Mouse (Mus musculus) layer of hippocampus, adult 2 months (tissue): ENCODE results near the gene Car3. TPM values are rescaled to one million over a fixed set of nuclear protein-coding genes. Genes with fewer than 3 reads are reported as not detected.

Source experiments
- DNase-seq, 2 experiments: peaks; one replicate each; pipeline ENCODE4 v3.0.0; 2022; ENCODE audit warnings: low spot score in 2 of 2
- H3K27ac ChIP-seq: fragments of 200-600 bp; 2 replicates; pipeline ENCODE4 v1.8.1; 2022
- H3K4me3 ChIP-seq: fragments of 200-600 bp; 2 replicates; pipeline ENCODE4 v1.8.1; 2022; ENCODE audit warnings: mild to moderate bottlenecking
- CTCF ChIP-seq: fragments of 200-600 bp; conservative IDR thresholded peaks from 2 replicates; pipeline ENCODE4 v1.8.1; 2022; ENCODE audit warnings: antibody characterized with exemption, mild to moderate bottlenecking, moderate library complexity
- total RNA-seq, 2 experiments: library from RNA; stranded (reverse); gene quantifications; 2 replicates each; pipeline ENCODE4 v1.2.3; 2021

The Car3 gene
- total RNA-seq, 2 experiments from 2014 or later = 0.20 TPM; not detected in 1

- DNase-seq = no peak
- Histone ChIP-seq H3K4me3 (no peak overlapping the region), H3K27ac (no peak overlapping the region)
- TF ChIP-seq CTCF = no peak
Observed at GRCm38 (mm10) chr3:14879293-14879692, 16.0 kb downstream of the Car3 start.

- TF ChIP-seq CTCF = no peak
- Histone ChIP-seq H3K4me3 (no peak overlapping the region), H3K27ac (no peak overlapping the region)
- no peak for DNase-seq
Observed at GRCm38 (mm10) chr3:14880277-14880676, 17.0 kb downstream of the Car3 start.

- no peak overlapping the region for H3K4me3 ChIP-seq
- no peak for TF ChIP-seq CTCF
- DNase-seq = no peak
- H3K27ac ChIP-seq = no peak overlapping the region
Observed at GRCm38 (mm10) chr3:14882005-14882404, 18.7 kb downstream of the Car3 start.

- H3K4me3 ChIP-seq = no peak overlapping the region
- no peak overlapping the region for H3K27ac ChIP-seq
- no peak for DNase-seq
- no peak for TF ChIP-seq CTCF
Observed at GRCm38 (mm10) chr3:14882756-14883155, 19.4 kb downstream of the Car3 start.

GRCm38 (mm10) chr3:14884826-14885225 lies 21.5 kb downstream of the Car3 start:
- DNase-seq = no peak
- Histone ChIP-seq H3K4me3 (no peak overlapping the region), H3K27ac (peak overlapping the region; percentile 98)
- TF ChIP-seq CTCF = no peak

- DNase-seq = peak; percentile 70 to 78
- TF ChIP-seq CTCF = peak; percentile 82
- H3K27ac ChIP-seq = peak within 1 kb of the TSS; percentile 98
- peak within 1 kb of the TSS; percentile 77 for H3K4me3 ChIP-seq
Observed at GRCm38 (mm10) chr3:14886102-14887098, 23.1 kb downstream of the Car3 start, which contains the start of gene Car2. Gene Car2, plus strand, starts transcription at chr3:14886273.

GRCm38 (mm10) chr3:14887134-14887666 lies 23.9 kb downstream of the Car3 start:
- TF ChIP-seq CTCF = peak; percentile 51
- Histone ChIP-seq H3K4me3 (peak overlapping the region; percentile 77), H3K27ac (peak overlapping the region; percentile 98)
- no peak for DNase-seq

GRCm38 (mm10) chr3:14887686-14888295 lies 24.5 kb downstream of the Car3 start:
- TF ChIP-seq CTCF = no peak
- Histone ChIP-seq H3K27ac (peak overlapping the region; percentile 98), H3K4me3 (peak overlapping the region; percentile 77)
- no peak for DNase-seq

- no peak for TF ChIP-seq CTCF
- Histone ChIP-seq H3K27ac (peak overlapping the region; percentile 98), H3K4me3 (peak overlapping the region; percentile 77)
- no peak for DNase-seq
Observed at GRCm38 (mm10) chr3:14888549-14888948, 25.2 kb downstream of the Car3 start.

- H3K27ac ChIP-seq = peak overlapping the region; percentile 98
- DNase-seq = no peak
- TF ChIP-seq CTCF = no peak
- H3K4me3 ChIP-seq = peak overlapping the region; percentile 77
Observed at GRCm38 (mm10) chr3:14889085-14889484, 25.8 kb downstream of the Car3 start.

GRCm38 (mm10) chr3:14889716-14890409 lies 26.6 kb downstream of the Car3 start:
- H3K27ac ChIP-seq = peak overlapping the region; percentile 98
- peak overlapping the region; percentile 77 for H3K4me3 ChIP-seq
- no peak for DNase-seq
- TF ChIP-seq CTCF = no peak

- no peak for DNase-seq
- TF ChIP-seq CTCF = no peak
- Histone ChIP-seq H3K4me3 (peak overlapping the region; percentile 26), H3K27ac (peak overlapping the region; percentile 1; the same call in 1 of the 2 replicates)
Observed at GRCm38 (mm10) chr3:14892991-14893390, 29.7 kb downstream of the Car3 start.
